Mouse (Mus musculus) lung, adult 2 months (tissue): ENCODE results near the gene Slf2.

Experiments used
- CTCF ChIP-seq: fragments of 200-500 bp; IDR thresholded peaks from 2 replicates; pipeline ENCODE4 v1.5.1; 2011; ENCODE audit warnings: mild to moderate bottlenecking, low read length, control low read depth; ENCODE audit not compliant: insufficient read depth
- POLR2A ChIP-seq: fragments of 200-500 bp; IDR thresholded peaks from 2 replicates; pipeline ENCODE4 v1.6.1; 2011; ENCODE audit warnings: low read depth, mild to moderate bottlenecking, control low read depth, low read length, borderline replicate concordance; ENCODE audit errors: extremely low read depth

DNA sequence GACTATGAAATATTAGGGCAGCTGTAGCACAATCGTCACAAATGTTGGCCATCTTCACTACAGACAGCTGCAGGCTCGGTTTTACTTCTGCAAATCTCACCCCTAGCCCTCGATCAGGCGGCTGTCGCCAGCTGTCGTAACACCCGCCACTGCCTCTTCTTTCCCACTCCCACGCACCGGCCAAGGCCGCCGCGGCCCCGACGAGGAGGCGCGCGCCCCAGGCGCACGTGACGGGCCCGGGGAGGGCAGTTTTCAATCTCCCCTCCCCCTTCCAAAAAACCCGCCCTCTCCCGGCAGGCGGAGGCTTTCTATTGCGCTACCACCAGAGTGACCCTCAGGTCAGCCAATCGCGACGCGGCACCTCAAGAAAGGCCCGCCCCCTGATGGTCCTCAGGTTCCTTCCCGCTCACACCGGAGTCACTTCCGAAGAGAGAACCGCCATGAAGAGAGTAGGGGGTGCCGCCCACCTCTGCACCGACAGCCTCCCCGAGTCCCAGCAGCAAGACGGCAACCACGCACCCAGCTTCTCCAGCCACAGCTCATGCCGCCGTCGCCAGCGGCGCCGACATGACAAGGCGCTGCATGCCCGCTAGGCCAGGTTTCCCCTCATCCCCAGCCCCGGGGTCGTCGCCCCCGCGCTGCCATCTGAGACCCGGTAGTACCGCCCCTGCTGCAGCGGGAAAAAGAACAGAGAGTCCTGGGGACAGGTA, at the start of gene Slf2:
- TF ChIP-seq CTCF (no peak), POLR2A (peak; percentile 54; the same call in 1 of the 2 replicates)
